Mouse (Mus musculus) megakaryocyte, embryonic 14.5 days (primary cell): ENCODE measurements around the gene Cinp. TPM values are rescaled to one million over a fixed set of nuclear protein-coding genes. Genes with fewer than 3 reads are reported as not detected.
A peak's percentile ranks its signal among the peaks of the same experiment; 100 is the strongest.

Experiments used
- H3K27me3 ChIP-seq: replicated peaks from 2 replicates; pipeline ENCODE3; 2012; ENCODE audit warnings: inconsistent platforms
- H3K36me3 ChIP-seq: replicated peaks from 2 replicates; pipeline ENCODE3; 2012; ENCODE audit warnings: low read length, inconsistent platforms, mixed read lengths
- H3K4me1 ChIP-seq: 2 replicates; pipeline ENCODE4 v1.6.1; 2012; ENCODE audit warnings: inconsistent platforms
- H3K4me3 ChIP-seq: replicated peaks from 2 replicates; pipeline ENCODE3; 2012; ENCODE audit warnings: moderate library complexity, mild to moderate bottlenecking, inconsistent platforms
- H3K9me3 ChIP-seq: 2 replicates; pipeline ENCODE4 v1.6.1; 2012; ENCODE audit warnings: inconsistent platforms
- FLI1 ChIP-seq: IDR thresholded peaks from 2 replicates; pipeline ENCODE4 v1.6.1; 2012; ENCODE audit warnings: low read length, inconsistent platforms, mixed read lengths
- GATA1 ChIP-seq: IDR thresholded peaks from 3 replicates; pipeline ENCODE4 v1.6.1; 2012; ENCODE audit warnings: mixed read lengths, low read length, inconsistent platforms, borderline replicate concordance
- polyA plus RNA-seq: library from polyadenylated mRNA; stranded (reverse); fragments of >175 nt; gene quantifications from 2 replicates; pipeline ENCODE4 v1.2.3, GENCODE M21; 2012; ENCODE audit warnings: low replicate concordance; ENCODE audit not compliant: insufficient read depth

Gene Cinp
- polyA plus RNA-seq, 1 experiment: 11.5 TPM

DNA sequence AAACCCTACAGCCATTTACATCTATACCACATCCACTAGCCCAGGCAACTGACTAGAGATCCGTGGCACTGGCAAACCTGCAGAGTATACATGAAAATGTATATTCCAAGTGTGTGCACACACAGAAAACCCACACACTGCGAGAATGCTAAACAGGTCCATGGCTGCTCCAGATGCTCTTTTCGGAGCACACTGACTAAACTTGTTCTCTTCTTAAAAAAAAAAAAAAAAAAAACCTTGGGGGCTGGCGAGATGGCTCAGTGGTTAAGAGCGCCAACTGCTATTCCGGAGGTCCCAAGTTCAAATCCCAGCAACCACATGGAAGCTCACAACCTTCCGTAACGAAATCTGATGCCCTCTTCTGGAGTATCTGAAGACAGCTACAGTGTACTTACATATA is 51.1 kb downstream of the Cinp start:
- Histone ChIP-seq H3K4me3 (no peak overlapping the region), H3K27me3 (peaks cover 6% of the 10 kb centered on the region), H3K9me3 (no peaks in the 10 kb centered on the region), H3K4me1 (peaks cover 67% of the 10 kb centered on the region), H3K36me3 (no peaks in the 10 kb centered on the region)
- TF ChIP-seq FLI1 (no peak), GATA1 (no peak)

- Histone ChIP-seq H3K27me3 (peaks cover 6% of the 10 kb centered on the region), H3K4me3 (no peak overlapping the region)
- TF ChIP-seq GATA1: no peak
- no peak for TF ChIP-seq FLI1
Measured at GRCm38 (mm10) chr12:110837192-110837841, 51.6 kb downstream of the Cinp start.

DNA sequence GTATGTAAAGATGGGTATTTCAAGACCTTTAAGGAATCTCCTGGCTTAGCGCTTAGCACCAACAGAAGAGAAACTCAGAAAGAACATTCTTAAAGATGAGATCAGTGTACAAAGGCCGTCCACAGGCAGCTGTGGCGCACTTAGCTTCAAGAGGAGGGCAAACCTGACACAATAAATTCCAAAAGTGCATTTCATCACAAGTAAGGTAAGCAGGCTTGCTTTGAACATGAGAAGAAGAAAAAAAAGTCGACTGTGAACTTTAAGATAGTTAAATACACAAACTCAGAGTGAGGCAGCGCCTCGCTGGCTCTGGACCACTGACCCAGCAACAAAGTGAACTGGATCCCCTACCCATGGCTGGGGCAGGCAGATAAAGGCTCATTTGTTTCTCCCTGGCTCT is 52.2 kb downstream of the Cinp start:
- Histone ChIP-seq H3K27me3 (peaks cover 6% of the 10 kb centered on the region), H3K9me3 (no peaks in the 10 kb centered on the region), H3K4me1 (peaks cover 58% of the 10 kb centered on the region), H3K36me3 (no peaks in the 10 kb centered on the region), H3K4me3 (no peak overlapping the region)
- TF ChIP-seq FLI1: no peak
- TF ChIP-seq GATA1: no peak

More at GRCm38 (mm10) chr12:110837192-110837841, 51.6 kb downstream of the Cinp start:
- no peaks in the 10 kb centered on the region for H3K9me3 ChIP-seq
- H3K4me1 ChIP-seq: peaks cover 61% of the 10 kb centered on the region
- no peaks in the 10 kb centered on the region for H3K36me3 ChIP-seq

DNA sequence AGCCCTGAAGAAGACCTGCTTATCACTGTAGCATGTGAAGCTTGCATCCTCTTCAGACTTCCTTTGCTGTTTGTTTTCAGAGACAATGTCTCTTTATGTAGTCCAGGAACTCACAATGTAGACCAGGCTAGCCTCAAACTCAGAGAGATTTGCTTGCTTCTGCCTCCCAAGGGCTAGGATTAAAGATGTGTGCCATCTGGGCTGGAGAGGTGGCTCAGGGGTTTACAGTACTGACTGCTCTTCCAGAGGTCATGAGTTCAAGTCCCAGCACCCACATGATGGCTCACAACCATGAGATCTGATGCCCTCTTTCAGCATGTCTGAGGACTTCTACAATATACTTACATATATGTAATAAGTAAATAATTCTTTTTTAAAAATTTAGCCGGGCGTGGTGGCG is 53.8 kb downstream of the Cinp start:
- H3K36me3 ChIP-seq: no peaks in the 10 kb centered on the region
- TF ChIP-seq FLI1 (no peak), GATA1 (no peak)
- peak overlapping the region; percentile 66 for H3K4me3 ChIP-seq
- no peaks in the 10 kb centered on the region for H3K9me3 ChIP-seq
- peaks cover 48% of the 10 kb centered on the region for H3K4me1 ChIP-seq
- H3K27me3 ChIP-seq: peaks cover 6% of the 10 kb centered on the region

DNA sequence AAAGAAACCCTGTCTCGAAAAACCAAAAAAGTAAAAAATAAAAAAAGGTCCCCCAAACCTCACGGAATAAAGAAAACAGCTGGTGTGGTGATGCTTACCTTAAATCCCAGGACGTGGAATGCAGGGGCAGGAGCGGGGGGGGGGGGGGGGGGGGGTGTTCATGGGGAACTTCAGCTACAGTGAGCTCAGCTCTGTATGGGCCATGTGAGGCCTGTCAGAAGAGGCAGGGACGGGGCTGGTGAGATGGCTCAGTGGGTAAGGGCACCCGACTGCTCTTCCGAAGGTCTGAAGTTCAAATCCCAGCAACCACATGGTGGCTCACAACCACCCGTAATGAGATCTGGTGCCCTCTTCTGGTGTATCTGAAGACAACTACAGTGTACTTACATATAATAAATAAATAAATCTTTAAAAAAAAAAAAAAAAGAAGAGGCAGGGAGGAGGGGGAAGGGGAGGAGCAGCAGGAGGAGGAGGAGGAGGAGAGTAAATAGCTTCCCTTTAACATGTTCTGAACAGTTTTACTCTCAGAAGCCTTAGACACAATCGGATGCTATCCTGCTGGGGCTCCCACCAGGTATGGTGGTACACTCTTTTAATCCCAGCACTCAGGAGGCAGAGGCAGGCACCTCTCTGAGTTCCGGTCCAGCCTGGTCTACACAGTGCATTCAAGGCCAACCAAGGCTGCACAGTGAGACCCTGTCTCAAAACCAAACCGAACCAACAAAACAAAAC is 58.5 kb downstream of the Cinp start:
- no peak for TF ChIP-seq GATA1
- TF ChIP-seq FLI1: no peak

GRCm38 (mm10) chr12:110828908-110829307 is 60.0 kb downstream of the Cinp start:
- Histone ChIP-seq H3K36me3 (no peaks in the 10 kb centered on the region), H3K4me3 (no peak overlapping the region), H3K27me3 (peaks cover 8% of the 10 kb centered on the region), H3K4me1 (peaks cover 12% of the 10 kb centered on the region; the same call in 1 of the 2 replicates), H3K9me3 (no peaks in the 10 kb centered on the region)
- no peak for TF ChIP-seq GATA1
- TF ChIP-seq FLI1: no peak

More for the DNA sequence above, 58.5 kb downstream of the Cinp start:
- H3K4me3 ChIP-seq: no peak overlapping the region
- H3K36me3 ChIP-seq: no peaks in the 10 kb centered on the region
- H3K4me1 ChIP-seq: peaks cover 21% of the 10 kb centered on the region
- H3K27me3 ChIP-seq: peaks cover 10% of the 10 kb centered on the region
- no peaks in the 10 kb centered on the region for H3K9me3 ChIP-seq

Other genes starting within 250 kb of the Cinp start
- gene 1700001K19Rik, start 206.5 kb downstream of the Cinp start, polyA plus RNA-seq: not detected in 2 replicates
- gene Hsp90aa1, start 186.4 kb downstream of the Cinp start, polyA plus RNA-seq: 14.0 and 99.4 TPM in 2 replicates
- 13.1 and 45.3 TPM in 2 replicates for gene Wdr20, start 151.2 kb downstream of the Cinp start, polyA plus RNA-seq
- 2.1 and 2.3 TPM in 2 replicates for gene Mok, start 48.2 kb downstream of the Cinp start, polyA plus RNA-seq
- 1.0 and 4.3 TPM in 2 replicates for gene Zfp839, start 38.9 kb downstream of the Cinp start, polyA plus RNA-seq
- 4.0 and 4.3 TPM in 2 replicates for gene Tecpr2, start 119 bp upstream of the Cinp start, polyA plus RNA-seq
- gene Ankrd9, start 89.9 kb upstream of the Cinp start, polyA plus RNA-seq: 3.6 and 7.0 TPM in 2 replicates
- gene Rcor1, start 150.2 kb upstream of the Cinp start, polyA plus RNA-seq: 2.9 and 3.3 TPM in 2 replicates